Mouse (Mus musculus): Measurements from ENCODE around the gene Tmc5.

- TF ChIP-seq CTCF (IDR thresholded peaks at IDR 0.05; ENCODE audit: control insufficient read depth, insufficient read depth, insufficient replicate concordance, low read depth, low read length), result no peak
- no peak for TF ChIP-seq POLR2A (IDR thresholded peaks at IDR 0.05; ENCODE audit: control insufficient read depth, low read depth, low read length)
Measured at GRCm38 (mm10) chr7:118714873-118715272, 117.8 kb downstream of the Tmc5 start.
